Mouse (Mus musculus) brain, adult 10 weeks (tissue): ENCODE data around the gene Plek. TPM values are rescaled to one million over a fixed set of nuclear protein-coding genes. Genes with fewer than 3 reads are reported as not detected.

Source experiments
- polyA plus RNA-seq: library from polyadenylated mRNA; stranded (reverse); fragments of 350-450 nt; fragmentation: Illumina TruSeq; extraction: RNeasy Lipid Tissue Mini Kit (QIAGEN cat#74804); gene quantifications from one replicate; pipeline ENCODE4 v1.2.3, GENCODE M21; 2015; ENCODE audit warnings: low read depth, low replicate concordance

Gene Plek
- 9.2 TPM for polyA plus RNA-seq

GRCm38 (mm10) chr11:17051545-17052475, at the start of gene Plek, which contains the start of gene Cnrip1:
Plek (minus strand) TSS chr11:17052381.
Cnrip1 (plus strand) TSS chr11:17051586.

GRCm38 (mm10) chr11:16950976-16951760, 101.0 kb downstream of the Plek start, which contains the start of gene Fbxo48:
Fbxo48 (plus strand) TSS chr11:16951375.

Other genes starting within 250 kb of the Plek start
- gene Fbxo48, start 101.0 kb downstream of the Plek start, polyA plus RNA-seq, result 0.57 TPM
- 104 TPM for gene Cnrip1, start 795 bp downstream of the Plek start, polyA plus RNA-seq
- gene Ppp3r1, start 106.9 kb upstream of the Plek start, polyA plus RNA-seq, result 824 TPM
- gene Wdr92, start 129.7 kb upstream of the Plek start, polyA plus RNA-seq, result 12.6 TPM
- 45.6 TPM for gene Pno1, start 159.2 kb upstream of the Plek start, polyA plus RNA-seq
- gene C1d, start 205.2 kb upstream of the Plek start, polyA plus RNA-seq, result 126 TPM